Mouse (Mus musculus): ENCODE results near the gene Ccdc97.

Ccdc97 gene

GRCm38 (mm10) chr7:25672442-25672841 is 46.4 kb downstream of the Ccdc97 start:
- no peak for ATAC-seq (ENCODE audit: insufficient number of reproducible peaks, low FRiP score, low TSS enrichment)

- no peak for ATAC-seq (ENCODE audit: insufficient number of reproducible peaks, low FRiP score, low TSS enrichment)
These were observed 47.2 kb downstream of the Ccdc97 start for GRCm38 (mm10) chr7:25671686-25672085.

- no peak for ATAC-seq (ENCODE audit: insufficient number of reproducible peaks, low FRiP score, low TSS enrichment)
These were observed 48.8 kb downstream of the Ccdc97 start for GRCm38 (mm10) chr7:25670096-25670495.

- ATAC-seq (ENCODE audit: insufficient number of reproducible peaks, low FRiP score, low TSS enrichment): no peak
These were observed 49.3 kb downstream of the Ccdc97 start for GRCm38 (mm10) chr7:25669631-25670030.

GRCm38 (mm10) chr7:25669158-25669557 is 49.7 kb downstream of the Ccdc97 start:
- ATAC-seq (ENCODE audit: insufficient number of reproducible peaks, low FRiP score, low TSS enrichment): no peak

GRCm38 (mm10) chr7:25666381-25666780 is 52.5 kb downstream of the Ccdc97 start:
- ATAC-seq (ENCODE audit: insufficient number of reproducible peaks, low FRiP score, low TSS enrichment): no peak
